Mouse (Mus musculus): ENCODE results near the gene Gm16223. TPM values are rescaled to one million over a fixed set of nuclear protein-coding genes. Genes with fewer than 3 reads are reported as not detected.

Gm16223 gene
- polyA plus RNA-seq, 1 experiment from 2014 or later: not detected

- no peaks in the 10 kb centered on the region for H3K27me3 ChIP-seq (ENCODE audit: control insufficient read depth, insufficient read depth, low read length)
- no peak for ATAC-seq (replicated peaks; ENCODE audit: extremely low read depth, insufficient read depth, low FRiP score)
- no peaks in the 10 kb centered on the region for H3K9me3 ChIP-seq (replicated peaks; ENCODE audit: control insufficient read depth, low read length)
- no peak overlapping the region for H3K9ac ChIP-seq (ENCODE audit: low read length)
- no peak overlapping the region for H3K4me3 ChIP-seq (ENCODE audit: low read length)
- H3K36me3 ChIP-seq (ENCODE audit: control insufficient read depth, insufficient read depth): no peaks in the 10 kb centered on the region
- 76% methylated on average over 5 of the region's 5 CpGs for WGBS
- no peak overlapping the region for H3K27ac ChIP-seq (ENCODE audit: low read length)
- no peak overlapping the region for H3K4me2 ChIP-seq (ENCODE audit: low read depth, low read length)
- no peaks in the 10 kb centered on the region for H3K4me1 ChIP-seq (ENCODE audit: control insufficient read depth, insufficient read depth, low read length)
These were observed 49.0 kb downstream of the Gm16223 start for GRCm38 (mm10) chr5:42116586-42117346.

- H3K9ac ChIP-seq (ENCODE audit: low read length): no peak overlapping the region
- no peak overlapping the region for H3K4me3 ChIP-seq (ENCODE audit: low read length)
- H3K9me3 ChIP-seq (replicated peaks; ENCODE audit: control insufficient read depth, low read length): no peaks in the 10 kb centered on the region
- no peaks in the 10 kb centered on the region for H3K27me3 ChIP-seq (ENCODE audit: control insufficient read depth, insufficient read depth, low read length)
- no peak overlapping the region for H3K4me2 ChIP-seq (ENCODE audit: low read depth, low read length)
- no peaks in the 10 kb centered on the region for H3K36me3 ChIP-seq (ENCODE audit: control insufficient read depth, insufficient read depth)
- H3K4me1 ChIP-seq (ENCODE audit: control insufficient read depth, insufficient read depth, low read length): no peaks in the 10 kb centered on the region
- no peak overlapping the region for H3K27ac ChIP-seq (ENCODE audit: low read length)
- no peak for ATAC-seq (replicated peaks; ENCODE audit: extremely low read depth, insufficient read depth, low FRiP score)
These were observed 57.8 kb downstream of the Gm16223 start for GRCm38 (mm10) chr5:42125562-42125961.

- Histone ChIP-seq H3K9ac (ENCODE audit: low read length) (no peak overlapping the region), H3K4me2 (ENCODE audit: low read depth, low read length) (no peak overlapping the region), H3K27ac (ENCODE audit: low read length) (no peak overlapping the region), H3K4me1 (ENCODE audit: control insufficient read depth, insufficient read depth, low read length) (no peaks in the 10 kb centered on the region), H3K27me3 (ENCODE audit: control insufficient read depth, insufficient read depth, low read length) (no peaks in the 10 kb centered on the region), H3K36me3 (ENCODE audit: control insufficient read depth, insufficient read depth) (no peaks in the 10 kb centered on the region), H3K4me3 (ENCODE audit: low read length) (no peak overlapping the region), H3K9me3 (replicated peaks; ENCODE audit: control insufficient read depth, low read length) (no peaks in the 10 kb centered on the region)
- no peak for ATAC-seq (replicated peaks; ENCODE audit: extremely low read depth, insufficient read depth, low FRiP score)
- WGBS: 64% methylated on average over 3 of the region's 3 CpGs
These were observed 87.9 kb downstream of the Gm16223 start for GRCm38 (mm10) chr5:42155626-42156025.

GRCm38 (mm10) chr5:42164731-42165130 lies 97.0 kb downstream of the Gm16223 start:
- Histone ChIP-seq H3K9ac (ENCODE audit: low read length) (no peak overlapping the region), H3K9me3 (replicated peaks; ENCODE audit: control insufficient read depth, low read length) (no peaks in the 10 kb centered on the region), H3K4me1 (ENCODE audit: control insufficient read depth, insufficient read depth, low read length) (no peaks in the 10 kb centered on the region), H3K27me3 (ENCODE audit: control insufficient read depth, insufficient read depth, low read length) (no peaks in the 10 kb centered on the region), H3K36me3 (ENCODE audit: control insufficient read depth, insufficient read depth) (no peaks in the 10 kb centered on the region), H3K27ac (ENCODE audit: low read length) (no peak overlapping the region), H3K4me3 (ENCODE audit: low read length) (no peak overlapping the region), H3K4me2 (ENCODE audit: low read depth, low read length) (no peak overlapping the region)
- 70% methylated on average over 2 of the region's 2 CpGs for WGBS
- ATAC-seq (replicated peaks; ENCODE audit: extremely low read depth, insufficient read depth, low FRiP score): no peak

GRCm38 (mm10) chr5:42166311-42166710 lies 98.6 kb downstream of the Gm16223 start:
- no peak for ATAC-seq (replicated peaks; ENCODE audit: extremely low read depth, insufficient read depth, low FRiP score)
- no peak overlapping the region for H3K4me2 ChIP-seq (ENCODE audit: low read depth, low read length)
- no peaks in the 10 kb centered on the region for H3K36me3 ChIP-seq (ENCODE audit: control insufficient read depth, insufficient read depth)
- WGBS: 48% methylated on average over 1 of the region's 1 CpGs
- no peak overlapping the region for H3K9ac ChIP-seq (ENCODE audit: low read length)
- no peaks in the 10 kb centered on the region for H3K9me3 ChIP-seq (replicated peaks; ENCODE audit: control insufficient read depth, low read length)
- H3K4me1 ChIP-seq (ENCODE audit: control insufficient read depth, insufficient read depth, low read length): no peaks in the 10 kb centered on the region
- H3K27me3 ChIP-seq (ENCODE audit: control insufficient read depth, insufficient read depth, low read length): no peaks in the 10 kb centered on the region
- no peak overlapping the region for H3K27ac ChIP-seq (ENCODE audit: low read length)
- no peak overlapping the region for H3K4me3 ChIP-seq (ENCODE audit: low read length)

GRCm38 (mm10) chr5:42168071-42168470 lies 100.3 kb downstream of the Gm16223 start:
- Histone ChIP-seq H3K4me1 (ENCODE audit: control insufficient read depth, insufficient read depth, low read length) (no peaks in the 10 kb centered on the region), H3K4me3 (ENCODE audit: low read length) (no peak overlapping the region), H3K36me3 (ENCODE audit: control insufficient read depth, insufficient read depth) (no peaks in the 10 kb centered on the region), H3K9me3 (replicated peaks; ENCODE audit: control insufficient read depth, low read length) (no peaks in the 10 kb centered on the region), H3K27ac (ENCODE audit: low read length) (no peak overlapping the region), H3K9ac (ENCODE audit: low read length) (no peak overlapping the region), H3K4me2 (ENCODE audit: low read depth, low read length) (no peak overlapping the region), H3K27me3 (ENCODE audit: control insufficient read depth, insufficient read depth, low read length) (no peaks in the 10 kb centered on the region)
- no peak for ATAC-seq (replicated peaks; ENCODE audit: extremely low read depth, insufficient read depth, low FRiP score)
- WGBS: 82% methylated on average over 3 of the region's 3 CpGs

- no peak for ATAC-seq (replicated peaks; ENCODE audit: extremely low read depth, insufficient read depth, low FRiP score)
These were observed 101.0 kb downstream of the Gm16223 start for GRCm38 (mm10) chr5:42168785-42169184.

GRCm38 (mm10) chr5:42174109-42174508 lies 106.3 kb downstream of the Gm16223 start:
- WGBS: 47% methylated on average over 2 of the region's 2 CpGs
- ATAC-seq (replicated peaks; ENCODE audit: extremely low read depth, insufficient read depth, low FRiP score): no peak
- Histone ChIP-seq H3K27me3 (ENCODE audit: control insufficient read depth, insufficient read depth, low read length) (no peaks in the 10 kb centered on the region), H3K9me3 (replicated peaks; ENCODE audit: control insufficient read depth, low read length) (no peaks in the 10 kb centered on the region), H3K27ac (ENCODE audit: low read length) (no peak overlapping the region), H3K4me3 (ENCODE audit: low read length) (no peak overlapping the region), H3K4me2 (ENCODE audit: low read depth, low read length) (no peak overlapping the region), H3K36me3 (ENCODE audit: control insufficient read depth, insufficient read depth) (no peaks in the 10 kb centered on the region), H3K4me1 (ENCODE audit: control insufficient read depth, insufficient read depth, low read length) (no peaks in the 10 kb centered on the region), H3K9ac (ENCODE audit: low read length) (no peak overlapping the region)

More at GRCm38 (mm10) chr5:42168785-42169184, 101.0 kb downstream of the Gm16223 start:
- no peaks in the 10 kb centered on the region for H3K27me3 ChIP-seq (ENCODE audit: control insufficient read depth, insufficient read depth, low read length)
- no peak overlapping the region for H3K9ac ChIP-seq (ENCODE audit: low read length)
- no peaks in the 10 kb centered on the region for H3K4me1 ChIP-seq (ENCODE audit: control insufficient read depth, insufficient read depth, low read length)
- 81% methylated on average over 5 of the region's 5 CpGs for WGBS
- no peaks in the 10 kb centered on the region for H3K36me3 ChIP-seq (ENCODE audit: control insufficient read depth, insufficient read depth)
- no peak overlapping the region for H3K4me2 ChIP-seq (ENCODE audit: low read depth, low read length)
- H3K27ac ChIP-seq (ENCODE audit: low read length): no peak overlapping the region
- no peaks in the 10 kb centered on the region for H3K9me3 ChIP-seq (replicated peaks; ENCODE audit: control insufficient read depth, low read length)
- H3K4me3 ChIP-seq (ENCODE audit: low read length): no peak overlapping the region

GRCm38 (mm10) chr5:42175424-42175823 lies 107.7 kb downstream of the Gm16223 start:
- H3K9me3 ChIP-seq (replicated peaks; ENCODE audit: control insufficient read depth, low read length): no peaks in the 10 kb centered on the region
- no peak for ATAC-seq (replicated peaks; ENCODE audit: extremely low read depth, insufficient read depth, low FRiP score)
- H3K36me3 ChIP-seq (ENCODE audit: control insufficient read depth, insufficient read depth): no peaks in the 10 kb centered on the region
- no peak overlapping the region for H3K9ac ChIP-seq (ENCODE audit: low read length)
- no peaks in the 10 kb centered on the region for H3K4me1 ChIP-seq (ENCODE audit: control insufficient read depth, insufficient read depth, low read length)
- H3K27me3 ChIP-seq (ENCODE audit: control insufficient read depth, insufficient read depth, low read length): no peaks in the 10 kb centered on the region
- H3K4me2 ChIP-seq (ENCODE audit: low read depth, low read length): no peak overlapping the region
- WGBS: 53% methylated on average over 2 of the region's 2 CpGs
- no peak overlapping the region for H3K4me3 ChIP-seq (ENCODE audit: low read length)
- H3K27ac ChIP-seq (ENCODE audit: low read length): no peak overlapping the region
